Mouse (Mus musculus): ENCODE measurements around the gene Chpf. TPM values are rescaled to one million over a fixed set of nuclear protein-coding genes. Genes with fewer than 3 reads are reported as not detected.

Chpf gene
- polyA plus RNA-seq, 1 experiment from 2014 or later = 25.2 TPM

GRCm38 (mm10) chr1:75511437-75512210, 32.5 kb upstream of the Chpf start:
- Histone ChIP-seq H3K4me3 (ENCODE audit: low read length) (no peak overlapping the region), H3K4me1 (ENCODE audit: control insufficient read depth, insufficient read depth, low read length) (peaks cover 41% of the 10 kb centered on the region), H3K27me3 (replicated peaks; ENCODE audit: control insufficient read depth, insufficient read depth, low read length) (no peaks in the 10 kb centered on the region), H3K4me2 (ENCODE audit: low read depth, low read length) (0 out of 2 replicates have a peak overlapping the region, but pooled peaks have one; percentile 22), H3K27ac (ENCODE audit: low read length) (peak overlapping the region; percentile 87), H3K9me3 (ENCODE audit: control insufficient read depth, low read length) (no peaks in the 10 kb centered on the region), H3K36me3 (ENCODE audit: control insufficient read depth, insufficient read depth, low read length) (no peaks in the 10 kb centered on the region), H3K9ac (ENCODE audit: low read depth, low read length) (peak overlapping the region; percentile 40; the same call in 1 of the 2 replicates)
- ATAC-seq = peak; percentile 78
- 37% methylated on average over 4 of the region's 4 CpGs for WGBS

GRCm38 (mm10) chr1:75510154-75510553, 31.0 kb upstream of the Chpf start:
- ATAC-seq = no peak
- H3K27me3 ChIP-seq (replicated peaks; ENCODE audit: control insufficient read depth, insufficient read depth, low read length) = no peaks in the 10 kb centered on the region
- peaks cover 43% of the 10 kb centered on the region for H3K4me1 ChIP-seq (ENCODE audit: control insufficient read depth, insufficient read depth, low read length)
- H3K9ac ChIP-seq (ENCODE audit: low read depth, low read length) = no peak overlapping the region
- H3K4me3 ChIP-seq (ENCODE audit: low read length) = no peak overlapping the region
- H3K4me2 ChIP-seq (ENCODE audit: low read depth, low read length) = no peak overlapping the region
- no peaks in the 10 kb centered on the region for H3K36me3 ChIP-seq (ENCODE audit: control insufficient read depth, insufficient read depth, low read length)
- peak overlapping the region; percentile 27; the same call in 1 of the 2 replicates for H3K27ac ChIP-seq (ENCODE audit: low read length)
- 76% methylated on average over 5 of the region's 5 CpGs for WGBS
- no peaks in the 10 kb centered on the region for H3K9me3 ChIP-seq (ENCODE audit: control insufficient read depth, low read length)

GRCm38 (mm10) chr1:75509586-75509985, 30.5 kb upstream of the Chpf start:
- 62% methylated on average over 20 of the region's 20 CpGs for WGBS
- no peak for ATAC-seq
- Histone ChIP-seq H3K9me3 (ENCODE audit: control insufficient read depth, low read length) (no peaks in the 10 kb centered on the region), H3K9ac (ENCODE audit: low read depth, low read length) (peak overlapping the region; percentile 37), H3K4me1 (ENCODE audit: control insufficient read depth, insufficient read depth, low read length) (peaks cover 44% of the 10 kb centered on the region), H3K4me2 (ENCODE audit: low read depth, low read length) (no peak overlapping the region), H3K27me3 (replicated peaks; ENCODE audit: control insufficient read depth, insufficient read depth, low read length) (no peaks in the 10 kb centered on the region), H3K4me3 (ENCODE audit: low read length) (no peak overlapping the region), H3K36me3 (ENCODE audit: control insufficient read depth, insufficient read depth, low read length) (no peaks in the 10 kb centered on the region), H3K27ac (ENCODE audit: low read length) (no peak overlapping the region)

GRCm38 (mm10) chr1:75507006-75507405, 27.9 kb upstream of the Chpf start, which contains the start of gene Inha:
Inha (plus strand) TSS chr1:75507077.
- Histone ChIP-seq H3K4me2 (ENCODE audit: low read depth, low read length) (peak within 1 kb of the TSS; percentile 97), H3K4me3 (ENCODE audit: low read length) (peak within 1 kb of the TSS; percentile 72), H3K36me3 (ENCODE audit: control insufficient read depth, insufficient read depth, low read length) (peaks cover 9% of the 10 kb centered on the region), H3K27me3 (replicated peaks; ENCODE audit: control insufficient read depth, insufficient read depth, low read length) (no peaks in the 10 kb centered on the region), H3K9ac (ENCODE audit: low read depth, low read length) (peak within 1 kb of the TSS; percentile 94), H3K4me1 (ENCODE audit: control insufficient read depth, insufficient read depth, low read length) (peaks cover 57% of the 10 kb centered on the region), H3K9me3 (ENCODE audit: control insufficient read depth, low read length) (no peaks in the 10 kb centered on the region), H3K27ac (ENCODE audit: low read length) (peak within 1 kb of the TSS; percentile 99)
- 58% methylated on average over 10 of the region's 10 CpGs for WGBS
- ATAC-seq = no peak

- peak; percentile 91 for ATAC-seq
- Histone ChIP-seq H3K9ac (ENCODE audit: low read depth, low read length) (peak within 1 kb of the TSS; percentile 94), H3K9me3 (ENCODE audit: control insufficient read depth, low read length) (no peaks in the 10 kb centered on the region), H3K36me3 (ENCODE audit: control insufficient read depth, insufficient read depth, low read length) (peaks cover 10% of the 10 kb centered on the region), H3K27me3 (replicated peaks; ENCODE audit: control insufficient read depth, insufficient read depth, low read length) (no peaks in the 10 kb centered on the region), H3K4me3 (ENCODE audit: low read length) (peak within 1 kb of the TSS; percentile 72), H3K4me2 (ENCODE audit: low read depth, low read length) (peak within 1 kb of the TSS; percentile 97), H3K27ac (ENCODE audit: low read length) (peak within 1 kb of the TSS; percentile 99), H3K4me1 (ENCODE audit: control insufficient read depth, insufficient read depth, low read length) (peaks cover 49% of the 10 kb centered on the region)
- under 1% methylated on average over 62 of the region's 65 CpGs for WGBS
Observed at GRCm38 (mm10) chr1:75505956-75506831, 27.1 kb upstream of the Chpf start, which contains the start of gene Obsl1. Obsl1 (minus strand) TSS chr1:75506452.

- Histone ChIP-seq H3K36me3 (ENCODE audit: control insufficient read depth, insufficient read depth, low read length) (peaks cover 13% of the 10 kb centered on the region), H3K9me3 (ENCODE audit: control insufficient read depth, low read length) (no peaks in the 10 kb centered on the region), H3K4me3 (ENCODE audit: low read length) (peak overlapping the region; percentile 72), H3K27ac (ENCODE audit: low read length) (peak overlapping the region; percentile 99), H3K9ac (ENCODE audit: low read depth, low read length) (peak overlapping the region; percentile 94), H3K4me2 (ENCODE audit: low read depth, low read length) (peak overlapping the region; percentile 97), H3K27me3 (replicated peaks; ENCODE audit: control insufficient read depth, insufficient read depth, low read length) (no peaks in the 10 kb centered on the region), H3K4me1 (ENCODE audit: control insufficient read depth, insufficient read depth, low read length) (peaks cover 41% of the 10 kb centered on the region)
- peak; percentile 58 for ATAC-seq
- WGBS = under 1% methylated on average over 84 of the region's 84 CpGs
Observed at GRCm38 (mm10) chr1:75505159-75505955, 26.2 kb upstream of the Chpf start.

- H3K9me3 ChIP-seq (ENCODE audit: control insufficient read depth, low read length) = no peaks in the 10 kb centered on the region
- no peaks in the 10 kb centered on the region for H3K27me3 ChIP-seq (replicated peaks; ENCODE audit: control insufficient read depth, insufficient read depth, low read length)
- H3K36me3 ChIP-seq (ENCODE audit: control insufficient read depth, insufficient read depth, low read length) = peaks cover 16% of the 10 kb centered on the region
- peak overlapping the region; percentile 97 for H3K4me2 ChIP-seq (ENCODE audit: low read depth, low read length)
- peak overlapping the region; percentile 94 for H3K9ac ChIP-seq (ENCODE audit: low read depth, low read length)
- no peak for ATAC-seq
- WGBS = 60% methylated on average over 9 of the region's 9 CpGs
- H3K27ac ChIP-seq (ENCODE audit: low read length) = no peak overlapping the region
- H3K4me3 ChIP-seq (ENCODE audit: low read length) = peak overlapping the region; percentile 72
- peaks cover 33% of the 10 kb centered on the region for H3K4me1 ChIP-seq (ENCODE audit: control insufficient read depth, insufficient read depth, low read length)
Observed at GRCm38 (mm10) chr1:75504256-75505045, 25.3 kb upstream of the Chpf start.

GRCm38 (mm10) chr1:75503651-75503980, 24.5 kb upstream of the Chpf start:
- H3K36me3 ChIP-seq (ENCODE audit: control insufficient read depth, insufficient read depth, low read length) = peaks cover 19% of the 10 kb centered on the region
- H3K4me2 ChIP-seq (ENCODE audit: low read depth, low read length) = peak overlapping the region; percentile 97; the same call in 1 of the 2 replicates
- no peaks in the 10 kb centered on the region for H3K9me3 ChIP-seq (ENCODE audit: control insufficient read depth, low read length)
- H3K4me3 ChIP-seq (ENCODE audit: low read length) = peak overlapping the region; percentile 12; the same call in 1 of the 2 replicates
- ATAC-seq = no peak
- H3K27me3 ChIP-seq (replicated peaks; ENCODE audit: control insufficient read depth, insufficient read depth, low read length) = no peaks in the 10 kb centered on the region
- peaks cover 29% of the 10 kb centered on the region for H3K4me1 ChIP-seq (ENCODE audit: control insufficient read depth, insufficient read depth, low read length)
- H3K27ac ChIP-seq (ENCODE audit: low read length) = no peak overlapping the region
- 71% methylated on average over 23 of the region's 23 CpGs for WGBS
- H3K9ac ChIP-seq (ENCODE audit: low read depth, low read length) = peak overlapping the region; percentile 24; the same call in 1 of the 2 replicates

Measured in intestine, embryonic 16.5 days (tissue).